Mouse (Mus musculus) heart, embryonic 16.5 days (tissue): ENCODE results near the gene Cacng4. TPM values are rescaled to one million over a fixed set of nuclear protein-coding genes. Genes with fewer than 3 reads are reported as not detected.

Experiments used
- ATAC-seq: fragments of 200-750 bp; cut with Nextera tagmentation; replicated peaks from 2 replicates; pipeline ENCODE4 v1.8.0; 2017; ENCODE audit warnings: moderate number of reproducible peaks; ENCODE audit not compliant: insufficient read depth, low FRiP score; ENCODE audit errors: extremely low read depth
- H3K27ac ChIP-seq: fragments of 300-500 bp; sonication (generic); 2 replicates; pipeline ENCODE4 v1.5.1; 2014; ENCODE audit warnings: mild to moderate bottlenecking, low read length, control low read depth, moderate library complexity
- H3K27me3 ChIP-seq: fragments of 300-500 bp; sonication (generic); 2 replicates; pipeline ENCODE4 v1.6.1; 2014; ENCODE audit warnings: low read length, mixed read lengths; ENCODE audit not compliant: control insufficient read depth, insufficient read depth
- H3K36me3 ChIP-seq: fragments of 300-500 bp; sonication (generic); 2 replicates; pipeline ENCODE4 v1.6.1; 2014; ENCODE audit not compliant: control insufficient read depth, insufficient read depth
- H3K4me1 ChIP-seq: fragments of 300-500 bp; sonication (generic); 2 replicates; pipeline ENCODE4 v1.6.1; 2014; ENCODE audit warnings: low read length, mixed read lengths; ENCODE audit not compliant: control insufficient read depth, insufficient read depth
- H3K4me2 ChIP-seq: fragments of 300-500 bp; sonication (generic); 2 replicates; pipeline ENCODE4 v1.6.1; 2014; ENCODE audit warnings: low read depth, mild to moderate bottlenecking, control low read depth, low read length
- H3K4me3 ChIP-seq: fragments of 300-500 bp; sonication (generic); 2 replicates; pipeline ENCODE4 v1.5.1; 2014; ENCODE audit warnings: mild to moderate bottlenecking, control low read depth, low read length
- H3K9ac ChIP-seq: fragments of 300-500 bp; sonication (generic); 2 replicates; pipeline ENCODE4 v1.6.1; 2014; ENCODE audit warnings: low read length, control low read depth
- H3K9me3 ChIP-seq: fragments of 300-500 bp; sonication (generic); replicated peaks from 2 replicates; pipeline ENCODE4 v1.6.1; 2016; ENCODE audit warnings: low read length; ENCODE audit not compliant: control insufficient read depth
- whole genome bisulfite sequencing: fragments of 180-500 bp; shearing (Covaris S2); extraction: QIAGEN DNeasy Blood & Tissue Kit; methylation state at CpG from one replicate; pipeline ENCODE4 v1.1.7; 2014; 5-methylcytosine and 5-hydroxymethylcytosine counted together
- polyA plus RNA-seq: library from polyadenylated mRNA; unstranded; fragments of >200 nt; fragmentation: Nextera tagmentation; extraction: Ambion mirVana; gene quantifications from 2 replicates; pipeline ENCODE4 v1.2.1, GENCODE M21; 2015

The Cacng4 gene
- polyA plus RNA-seq, 1 experiment from 2014 or later = 0.32 TPM

DNA sequence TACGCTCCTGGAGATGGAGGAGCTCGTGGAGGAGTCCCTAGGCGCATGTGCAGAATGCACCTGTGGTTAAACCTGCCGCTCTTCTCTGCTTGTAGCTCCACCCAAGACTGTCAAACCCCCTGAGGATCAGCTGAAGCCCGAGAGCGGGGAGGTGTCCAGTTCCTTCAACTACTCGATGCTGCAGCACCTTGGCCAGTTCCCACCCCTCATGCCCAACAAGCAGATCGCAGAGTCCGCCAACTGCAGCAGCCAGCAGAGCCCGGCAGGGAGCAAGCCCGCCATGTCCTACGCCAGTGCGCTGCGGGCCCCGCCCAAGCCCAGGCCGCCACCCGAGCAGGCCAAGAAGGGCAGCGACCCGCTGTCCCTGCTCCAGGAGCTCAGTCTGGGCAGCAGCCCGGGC lies 108.1 kb downstream of the Cacng4 start:
- WGBS = 86% methylated on average over 20 of the region's 20 CpGs
- H3K9me3 ChIP-seq = no peaks in the 10 kb centered on the region
- H3K27ac ChIP-seq = no peak overlapping the region
- peaks cover 25% of the 10 kb centered on the region for H3K36me3 ChIP-seq
- no peak overlapping the region for H3K4me2 ChIP-seq
- H3K27me3 ChIP-seq = no peaks in the 10 kb centered on the region
- no peak for ATAC-seq
- H3K4me3 ChIP-seq = no peak overlapping the region
- H3K9ac ChIP-seq = no peak overlapping the region
- H3K4me1 ChIP-seq = no peaks in the 10 kb centered on the region

DNA sequence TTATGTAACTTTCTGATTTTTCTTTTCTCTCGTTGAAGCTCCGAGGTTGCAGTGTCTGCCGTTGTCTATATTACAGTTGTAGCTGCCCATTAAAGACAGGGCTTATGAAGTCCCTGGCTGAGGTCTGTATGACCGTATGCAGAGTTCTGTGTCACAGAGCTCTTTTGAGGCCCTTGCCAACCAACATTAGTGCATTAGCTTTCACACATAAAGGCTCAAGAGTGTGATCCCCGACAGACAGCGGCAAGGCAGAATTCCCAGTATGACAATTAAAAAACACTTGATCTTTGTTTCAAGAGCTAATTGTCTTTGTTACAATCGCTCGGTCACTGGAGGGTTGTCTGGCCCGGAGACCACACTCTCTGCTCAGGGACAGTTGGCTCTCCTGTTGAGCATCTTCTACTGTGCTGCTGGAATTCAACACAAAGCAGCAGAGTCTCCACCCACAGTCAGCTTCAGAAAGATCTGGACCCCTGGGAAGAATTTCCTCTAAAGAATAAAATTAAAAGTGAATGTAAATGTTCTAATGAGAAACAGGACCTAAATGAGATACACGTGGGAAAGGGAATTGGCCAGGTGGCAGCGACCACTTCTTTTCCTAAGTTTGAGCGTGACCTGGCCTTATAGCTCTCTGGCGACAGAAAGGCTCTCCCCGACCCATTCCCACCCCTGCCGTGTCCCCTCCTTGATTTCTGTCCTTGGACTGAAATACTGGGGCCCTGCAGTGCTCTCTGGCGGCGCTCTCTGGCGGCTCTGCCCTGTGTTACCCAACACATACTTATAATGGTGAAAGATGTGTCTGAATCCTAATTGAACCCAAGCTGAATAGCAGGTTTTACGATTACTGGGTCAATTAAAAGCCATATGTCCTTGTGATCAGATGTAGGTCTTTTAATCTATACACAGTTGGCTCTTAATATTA lies 110.6 kb downstream of the Cacng4 start:
- peaks cover 25% of the 10 kb centered on the region for H3K36me3 ChIP-seq
- no peak overlapping the region for H3K27ac ChIP-seq
- H3K4me2 ChIP-seq = no peak overlapping the region
- H3K27me3 ChIP-seq = no peaks in the 10 kb centered on the region
- ATAC-seq = no peak
- H3K9me3 ChIP-seq = no peaks in the 10 kb centered on the region
- 73% methylated on average over 19 of the region's 19 CpGs for WGBS
- no peak overlapping the region for H3K4me3 ChIP-seq
- H3K4me1 ChIP-seq = no peaks in the 10 kb centered on the region
- H3K9ac ChIP-seq = no peak overlapping the region

- no peak overlapping the region for H3K4me3 ChIP-seq
- H3K9ac ChIP-seq = no peak overlapping the region
- H3K27ac ChIP-seq = no peak overlapping the region
- H3K4me1 ChIP-seq = no peaks in the 10 kb centered on the region
- no peak for ATAC-seq
- H3K36me3 ChIP-seq = peaks cover 18% of the 10 kb centered on the region
- H3K27me3 ChIP-seq = no peaks in the 10 kb centered on the region
- no peaks in the 10 kb centered on the region for H3K9me3 ChIP-seq
- WGBS = 83% methylated on average over 9 of the region's 9 CpGs
- H3K4me2 ChIP-seq = no peak overlapping the region
Observed at GRCm38 (mm10) chr11:107682694-107683355, 111.5 kb downstream of the Cacng4 start.

Other genes with a start within 250 kb of the Cacng4 start
- gene Helz, start 246.6 kb downstream of the Cacng4 start, polyA plus RNA-seq = 13.9 TPM in 2 replicates
- 0.31 and 1.3 TPM in 2 replicates for gene Cacng1, start 78.0 kb downstream of the Cacng4 start, polyA plus RNA-seq
- gene Cacng5, start 120.5 kb upstream of the Cacng4 start, polyA plus RNA-seq = 0.04 and 0.07 TPM in 2 replicates